Mouse (Mus musculus): ENCODE measurements around the gene Crybg2. TPM values are rescaled to one million over a fixed set of nuclear protein-coding genes. Genes with fewer than 3 reads are reported as not detected.

Crybg2 gene
- 1.2 and 1.7 TPM in 2 replicates for polyA plus RNA-seq (2014; fragmentation: Nextera tagmentation; extraction: Ambion mirVana)

DNA sequence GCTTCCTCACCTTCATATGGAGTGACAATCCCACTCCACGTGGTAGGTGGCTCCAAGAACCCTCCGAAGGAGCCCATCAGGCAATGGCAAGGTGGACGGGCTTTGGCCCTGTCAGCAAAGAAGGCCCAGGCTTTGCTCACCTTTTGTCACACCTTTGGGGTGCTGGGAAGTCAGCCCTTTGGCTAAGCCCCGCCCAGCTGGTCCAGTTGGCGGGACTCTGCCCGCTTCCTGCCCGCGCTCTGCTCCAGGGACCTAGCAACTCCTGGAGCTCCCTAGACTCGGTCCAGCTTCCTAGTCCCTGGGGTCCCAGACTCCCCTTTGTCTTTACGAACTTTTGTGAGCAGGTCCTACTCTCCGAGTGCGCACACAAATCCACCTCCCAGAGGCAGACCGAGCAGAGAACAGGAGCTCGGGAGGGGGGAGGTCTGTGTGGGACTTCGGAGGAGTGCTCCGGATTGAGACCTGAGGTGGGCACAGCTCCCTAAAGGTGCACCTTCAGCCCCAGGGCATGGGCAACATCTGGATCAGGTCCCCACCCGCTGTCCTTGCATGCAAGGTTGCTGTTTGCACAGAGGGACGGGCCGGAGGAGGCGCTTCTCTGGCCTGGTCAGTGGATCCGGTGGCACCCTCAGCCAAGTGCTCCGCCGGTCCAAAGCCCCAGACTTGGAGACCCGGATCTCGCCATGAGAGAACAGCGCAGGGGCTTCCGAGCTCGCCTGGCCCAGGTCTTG lies at the start of gene Crybg2:
Crybg2 (plus strand) TSS at position 681 of the 731 bp plus-strand sequence.
- H3K4me1 ChIP-seq (replicated peaks; ENCODE audit: control insufficient read depth, insufficient read depth, low read length), result peaks cover 12% of the 10 kb centered on the region
- H3K9me3 ChIP-seq (ENCODE audit: control insufficient read depth, low read length), result no peaks in the 10 kb centered on the region
- no peak within 1 kb of the TSS for H3K27ac ChIP-seq (ENCODE audit: low read depth, low read length)
- no peak within 1 kb of the TSS for H3K9ac ChIP-seq (ENCODE audit: low read depth, low read length)
- peak within 1 kb of the TSS; percentile 22; the same call in 1 of the 2 replicates for H3K4me2 ChIP-seq
- WGBS, result 47% methylated on average over 28 of the region's 28 CpGs
- H3K4me3 ChIP-seq (ENCODE audit: low read depth, low read length), result 0 out of 2 replicates have a peak within 1 kb of the TSS, but pooled peaks have one; percentile 12
- ATAC-seq (replicated peaks; ENCODE audit: low FRiP score) (no peak), DNase-seq (ENCODE audit: low spot score) (no peak)
- no peaks in the 10 kb centered on the region for H3K36me3 ChIP-seq (ENCODE audit: control insufficient read depth, insufficient read depth, low read length)
- peaks cover 19% of the 10 kb centered on the region for H3K27me3 ChIP-seq (replicated peaks; ENCODE audit: control insufficient read depth, insufficient read depth, low read length)

DNA sequence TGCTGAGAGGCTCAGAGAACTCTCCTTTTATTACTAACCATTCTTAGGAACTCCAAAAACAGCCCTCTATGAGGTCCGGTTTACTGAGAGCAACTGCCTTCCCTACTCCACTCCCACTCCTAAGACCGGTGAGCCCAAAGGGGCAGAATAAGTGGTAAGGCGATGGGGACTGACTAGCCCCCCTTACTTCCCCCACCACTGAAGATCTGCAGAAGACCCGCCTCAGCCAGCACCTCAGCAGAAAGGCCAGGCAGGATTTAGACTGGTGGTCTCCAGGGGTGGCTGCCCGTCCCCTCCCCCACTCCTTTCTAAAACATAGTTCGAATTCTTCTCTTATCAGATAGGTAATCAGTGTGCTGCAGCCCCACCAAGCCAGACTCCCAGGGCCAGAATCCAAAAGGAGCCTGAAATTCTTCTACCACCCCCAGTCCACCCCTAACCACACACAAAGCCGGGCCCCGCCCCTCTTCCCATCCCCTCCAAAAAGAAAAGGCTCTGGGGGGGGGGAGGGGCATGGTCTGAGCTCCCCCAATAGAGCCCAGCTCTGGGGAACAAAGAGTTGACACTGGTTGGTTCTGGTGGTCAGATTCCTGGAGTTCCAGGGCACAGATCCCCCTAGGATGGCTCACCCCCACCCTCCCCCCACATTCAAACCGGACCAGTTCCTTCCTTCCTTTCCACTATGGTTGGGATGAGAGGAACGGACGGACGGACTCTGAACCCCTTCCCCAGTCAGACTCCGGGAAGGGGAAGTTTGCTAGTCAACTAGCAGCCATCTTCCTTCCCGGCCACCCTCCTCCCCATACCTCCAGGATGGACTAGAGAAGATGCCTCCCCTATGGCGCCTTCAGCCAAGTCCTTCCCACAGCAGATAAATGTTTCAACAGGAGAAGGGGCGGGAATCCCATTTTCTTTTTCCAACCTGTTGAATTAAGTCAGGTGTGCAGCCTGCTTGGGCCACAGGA lies 48.9 kb upstream of the Crybg2 start:
- H3K27ac ChIP-seq (ENCODE audit: low read depth, low read length), result peak overlapping the region; percentile 39; the same call in 1 of the 2 replicates
- H3K36me3 ChIP-seq (ENCODE audit: control insufficient read depth, insufficient read depth, low read length), result no peaks in the 10 kb centered on the region
- no peak overlapping the region; the same call in 1 of the 2 replicates for H3K9ac ChIP-seq (ENCODE audit: low read depth, low read length)
- peak overlapping the region; percentile 40 for H3K4me2 ChIP-seq
- H3K4me3 ChIP-seq (ENCODE audit: low read depth, low read length), result peak overlapping the region; percentile 8; the same call in 1 of the 2 replicates
- peaks cover 19% of the 10 kb centered on the region for H3K4me1 ChIP-seq (replicated peaks; ENCODE audit: control insufficient read depth, insufficient read depth, low read length)
- peaks cover 6% of the 10 kb centered on the region for H3K27me3 ChIP-seq (replicated peaks; ENCODE audit: control insufficient read depth, insufficient read depth, low read length)
- H3K9me3 ChIP-seq (ENCODE audit: control insufficient read depth, low read length), result no peaks in the 10 kb centered on the region
- WGBS, result 10% methylated on average over 16 of the region's 16 CpGs
- no peak for DNase-seq (ENCODE audit: low spot score)
- 0 out of 2 replicates have a peak, but pooled peaks have one; percentile 31 for ATAC-seq (replicated peaks; ENCODE audit: low FRiP score)

- H3K9ac ChIP-seq (ENCODE audit: low read depth, low read length), result no peak overlapping the region
- no peaks in the 10 kb centered on the region for H3K9me3 ChIP-seq (ENCODE audit: control insufficient read depth, low read length)
- H3K4me1 ChIP-seq (replicated peaks; ENCODE audit: control insufficient read depth, insufficient read depth, low read length), result peaks cover 22% of the 10 kb centered on the region
- no peak overlapping the region for H3K4me3 ChIP-seq (ENCODE audit: low read depth, low read length)
- no peak overlapping the region for H3K27ac ChIP-seq (ENCODE audit: low read depth, low read length)
- DNase-seq (ENCODE audit: low spot score) (no peak), ATAC-seq (replicated peaks; ENCODE audit: low FRiP score) (no peak)
- peaks cover 19% of the 10 kb centered on the region for H3K27me3 ChIP-seq (replicated peaks; ENCODE audit: control insufficient read depth, insufficient read depth, low read length)
- WGBS, result 56% methylated on average over 12 of the region's 12 CpGs
- no peak overlapping the region for H3K4me2 ChIP-seq
- H3K36me3 ChIP-seq (ENCODE audit: control insufficient read depth, insufficient read depth, low read length), result no peaks in the 10 kb centered on the region
Measured at GRCm38 (mm10) chr4:134012858-134013528, 47.6 kb upstream of the Crybg2 start.

- Histone ChIP-seq H3K27ac (ENCODE audit: low read depth, low read length) (no peak overlapping the region), H3K9me3 (ENCODE audit: control insufficient read depth, low read length) (no peaks in the 10 kb centered on the region), H3K9ac (ENCODE audit: low read depth, low read length) (no peak overlapping the region), H3K4me3 (ENCODE audit: low read depth, low read length) (no peak overlapping the region), H3K36me3 (ENCODE audit: control insufficient read depth, insufficient read depth, low read length) (no peaks in the 10 kb centered on the region), H3K4me2 (peak overlapping the region; percentile 64), H3K27me3 (replicated peaks; ENCODE audit: control insufficient read depth, insufficient read depth, low read length) (peaks cover 41% of the 10 kb centered on the region), H3K4me1 (replicated peaks; ENCODE audit: control insufficient read depth, insufficient read depth, low read length) (peaks cover 23% of the 10 kb centered on the region)
- ATAC-seq (replicated peaks; ENCODE audit: low FRiP score) (no peak), DNase-seq (ENCODE audit: low spot score) (no peak)
- 15% methylated on average over 7 of the region's 7 CpGs for WGBS
Measured at GRCm38 (mm10) chr4:134016208-134016607, 44.4 kb upstream of the Crybg2 start.

GRCm38 (mm10) chr4:134016767-134017166 lies 43.8 kb upstream of the Crybg2 start:
- Histone ChIP-seq H3K9ac (ENCODE audit: low read depth, low read length) (peak overlapping the region; percentile 10; the same call in 1 of the 2 replicates), H3K4me3 (ENCODE audit: low read depth, low read length) (peak overlapping the region; percentile 51), H3K4me1 (replicated peaks; ENCODE audit: control insufficient read depth, insufficient read depth, low read length) (peaks cover 18% of the 10 kb centered on the region), H3K36me3 (ENCODE audit: control insufficient read depth, insufficient read depth, low read length) (no peaks in the 10 kb centered on the region), H3K4me2 (peak overlapping the region; percentile 64), H3K9me3 (ENCODE audit: control insufficient read depth, low read length) (no peaks in the 10 kb centered on the region), H3K27ac (ENCODE audit: low read depth, low read length) (peak overlapping the region; percentile 73), H3K27me3 (replicated peaks; ENCODE audit: control insufficient read depth, insufficient read depth, low read length) (peaks cover 41% of the 10 kb centered on the region)
- ATAC-seq (replicated peaks; ENCODE audit: low FRiP score), result no peak
- DNase-seq (ENCODE audit: low spot score), result peak; percentile 50
- 3% methylated on average over 8 of the region's 8 CpGs for WGBS

GRCm38 (mm10) chr4:134017201-134017865 lies 43.3 kb upstream of the Crybg2 start:
- peak overlapping the region; percentile 73 for H3K27ac ChIP-seq (ENCODE audit: low read depth, low read length)
- H3K4me2 ChIP-seq, result peak overlapping the region; percentile 64
- H3K36me3 ChIP-seq (ENCODE audit: control insufficient read depth, insufficient read depth, low read length), result no peaks in the 10 kb centered on the region
- no peaks in the 10 kb centered on the region for H3K9me3 ChIP-seq (ENCODE audit: control insufficient read depth, low read length)
- WGBS, result 4% methylated on average over 21 of the region's 21 CpGs
- H3K4me1 ChIP-seq (replicated peaks; ENCODE audit: control insufficient read depth, insufficient read depth, low read length), result peaks cover 12% of the 10 kb centered on the region; the same call in 1 of the 2 replicates
- ATAC-seq (replicated peaks; ENCODE audit: low FRiP score), result no peak
- DNase-seq (ENCODE audit: low spot score), result peak; percentile 41
- peak overlapping the region; percentile 51 for H3K4me3 ChIP-seq (ENCODE audit: low read depth, low read length)
- peaks cover 41% of the 10 kb centered on the region for H3K27me3 ChIP-seq (replicated peaks; ENCODE audit: control insufficient read depth, insufficient read depth, low read length)
- H3K9ac ChIP-seq (ENCODE audit: low read depth, low read length), result peak overlapping the region; percentile 10; the same call in 1 of the 2 replicates

DNA sequence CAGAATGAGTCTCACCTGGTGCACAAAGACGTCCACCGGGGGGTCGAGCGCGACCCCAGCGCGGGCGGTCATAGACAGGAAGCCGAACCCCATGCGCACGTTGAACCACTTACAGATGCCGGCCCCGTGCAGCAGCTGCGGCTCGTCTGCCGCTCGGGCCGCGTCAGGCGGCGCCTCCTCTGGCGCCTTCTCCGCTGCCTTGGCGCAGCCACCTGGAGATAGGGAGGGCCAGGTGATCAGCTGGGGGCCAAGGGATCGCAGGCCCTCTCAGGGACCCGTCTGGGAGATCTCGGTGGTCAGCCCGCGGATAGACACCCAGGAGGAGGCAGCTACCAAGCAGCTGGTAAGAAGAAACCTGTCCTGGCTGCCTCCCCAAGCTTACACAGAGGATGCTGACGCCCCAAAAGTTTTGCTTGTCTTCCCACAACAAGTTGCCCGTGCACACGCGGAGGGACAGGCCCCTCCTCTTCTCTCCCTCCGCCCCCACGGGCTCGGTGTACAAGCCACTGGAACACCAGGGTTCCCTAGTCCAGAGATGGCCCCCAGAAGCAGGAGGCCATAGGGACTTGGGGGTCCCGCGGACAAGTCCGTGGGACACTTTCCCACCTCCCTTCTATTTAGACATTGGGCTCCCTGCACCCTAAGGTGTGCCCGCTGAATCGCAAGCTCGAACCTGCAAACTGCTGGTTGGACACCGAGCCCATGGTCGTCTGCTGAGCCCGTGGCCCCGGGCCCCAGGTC lies 42.4 kb upstream of the Crybg2 start:
- peak overlapping the region; percentile 64 for H3K4me2 ChIP-seq
- no peaks in the 10 kb centered on the region for H3K36me3 ChIP-seq (ENCODE audit: control insufficient read depth, insufficient read depth, low read length)
- WGBS, result under 1% methylated on average over 46 of the region's 46 CpGs
- peak overlapping the region; percentile 56 for H3K9ac ChIP-seq (ENCODE audit: low read depth, low read length)
- peak overlapping the region; percentile 73 for H3K27ac ChIP-seq (ENCODE audit: low read depth, low read length)
- peaks cover 8% of the 10 kb centered on the region; the same call in 1 of the 2 replicates for H3K4me1 ChIP-seq (replicated peaks; ENCODE audit: control insufficient read depth, insufficient read depth, low read length)
- DNase-seq (ENCODE audit: low spot score) (peak; percentile 57), ATAC-seq (replicated peaks; ENCODE audit: low FRiP score) (no peak)
- peak overlapping the region; percentile 51 for H3K4me3 ChIP-seq (ENCODE audit: low read depth, low read length)
- H3K27me3 ChIP-seq (replicated peaks; ENCODE audit: control insufficient read depth, insufficient read depth, low read length), result peaks cover 41% of the 10 kb centered on the region
- no peaks in the 10 kb centered on the region for H3K9me3 ChIP-seq (ENCODE audit: control insufficient read depth, low read length)
